Mouse (Mus musculus): ENCODE measurements at regions not wholly inside any gene's neighbourhood (a gene's known extent, or its start where the extent isn't known, plus 50 kb on each side); places are given as distances from the start of the nearest gene placed in this dataset.

DNA sequence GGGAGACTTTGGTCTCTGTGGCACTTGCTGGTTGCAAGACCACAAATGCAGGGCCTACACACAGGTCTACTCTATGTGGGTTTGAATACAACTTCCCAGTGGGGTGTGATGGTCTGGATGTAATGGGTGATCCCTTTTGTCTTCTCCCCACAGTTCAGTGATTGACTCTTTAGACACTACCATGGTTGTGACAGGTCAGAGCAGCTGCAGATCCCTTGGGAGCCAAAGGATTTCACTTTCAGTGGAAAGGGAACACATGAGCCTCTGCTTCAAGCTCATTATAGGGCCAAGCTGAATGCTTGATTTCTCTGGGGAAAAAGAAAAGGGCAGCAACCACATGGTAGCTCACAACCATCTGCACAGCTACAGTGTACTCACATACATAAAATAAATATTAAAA is 206.9 kb downstream of the Fndc1 start:
- H3K4me1 ChIP-seq (ENCODE audit: control insufficient read depth, insufficient read depth, low read length), result no peaks in the 10 kb centered on the region
- no peak overlapping the region for H3K4me3 ChIP-seq (ENCODE audit: low read depth, low read length)
- H3K9ac ChIP-seq (replicated peaks; ENCODE audit: low read depth, low read length), result no peak overlapping the region
- H3K27ac ChIP-seq (ENCODE audit: low read length), result no peak overlapping the region
- ATAC-seq (ENCODE audit: insufficient number of reproducible peaks, insufficient read depth, low FRiP score, low read depth), result no peak
- H3K9me3 ChIP-seq (ENCODE audit: control insufficient read depth, low read depth, low read length), result no peaks in the 10 kb centered on the region
- no peaks in the 10 kb centered on the region for H3K36me3 ChIP-seq (ENCODE audit: control insufficient read depth, insufficient read depth, low read length)
- H3K27me3 ChIP-seq (ENCODE audit: control insufficient read depth, insufficient read depth, low read length), result no peaks in the 10 kb centered on the region
- H3K4me2 ChIP-seq (replicated peaks; ENCODE audit: low read depth, low read length), result no peak overlapping the region

DNA sequence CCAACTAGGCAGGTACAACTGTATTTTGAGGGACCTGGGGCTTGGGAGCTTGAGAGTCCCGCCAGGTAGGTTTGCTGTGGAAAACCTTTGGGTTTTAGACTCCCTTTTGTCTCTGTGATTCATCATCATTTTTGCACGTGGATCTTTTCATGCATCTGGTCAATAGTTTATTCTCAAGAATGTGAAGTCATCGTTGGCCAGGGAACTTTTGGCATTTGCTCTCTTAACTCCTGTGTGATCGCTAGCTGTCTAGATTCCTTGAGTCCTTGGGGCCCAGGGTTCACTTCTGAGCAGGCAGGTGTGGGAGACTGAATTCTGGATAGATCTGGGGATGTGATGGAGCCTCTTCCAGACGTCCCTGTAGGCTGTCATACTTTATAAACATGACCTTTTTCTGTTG is 207.5 kb downstream of the Fndc1 start:
- Histone ChIP-seq H3K9me3 (ENCODE audit: control insufficient read depth, low read depth, low read length) (no peaks in the 10 kb centered on the region), H3K4me1 (ENCODE audit: control insufficient read depth, insufficient read depth, low read length) (no peaks in the 10 kb centered on the region), H3K4me3 (ENCODE audit: low read depth, low read length) (no peak overlapping the region), H3K27me3 (ENCODE audit: control insufficient read depth, insufficient read depth, low read length) (no peaks in the 10 kb centered on the region), H3K27ac (ENCODE audit: low read length) (no peak overlapping the region), H3K4me2 (replicated peaks; ENCODE audit: low read depth, low read length) (no peak overlapping the region), H3K9ac (replicated peaks; ENCODE audit: low read depth, low read length) (no peak overlapping the region), H3K36me3 (ENCODE audit: control insufficient read depth, insufficient read depth, low read length) (no peaks in the 10 kb centered on the region)
- ATAC-seq (ENCODE audit: insufficient number of reproducible peaks, insufficient read depth, low FRiP score, low read depth), result no peak
- 61% methylated on average over 5 of the region's 5 CpGs for WGBS

DNA sequence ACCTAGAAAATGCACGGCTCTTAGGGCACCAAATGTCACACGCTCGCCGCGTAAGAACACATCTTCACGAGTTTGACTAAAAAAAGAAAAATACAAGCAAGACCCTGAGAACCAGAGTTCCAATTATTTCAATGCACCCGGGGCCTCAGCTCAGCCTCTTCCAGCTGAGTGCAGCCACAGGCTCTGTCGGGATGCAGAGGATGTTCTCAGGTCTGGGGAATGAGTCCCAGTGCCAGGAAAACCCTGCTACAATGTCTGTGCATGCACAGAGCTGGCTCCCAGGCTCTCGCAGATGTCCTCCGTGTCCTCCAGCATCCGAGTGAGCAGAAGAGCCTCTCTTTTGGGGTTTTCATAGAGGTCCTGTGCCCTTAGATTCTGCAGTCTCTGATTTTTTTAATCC is 219.1 kb downstream of the Fndc1 start:
- no peak overlapping the region for H3K4me3 ChIP-seq (ENCODE audit: low read depth, low read length)
- no peak overlapping the region for H3K9ac ChIP-seq (replicated peaks; ENCODE audit: low read depth, low read length)
- no peaks in the 10 kb centered on the region for H3K27me3 ChIP-seq (ENCODE audit: control insufficient read depth, insufficient read depth, low read length)
- H3K27ac ChIP-seq (ENCODE audit: low read length), result no peak overlapping the region
- H3K9me3 ChIP-seq (ENCODE audit: control insufficient read depth, low read depth, low read length), result 0 out of 2 replicates have a peak, but pooled peaks cover 4% of the 10 kb centered on the region
- no peaks in the 10 kb centered on the region for H3K36me3 ChIP-seq (ENCODE audit: control insufficient read depth, insufficient read depth, low read length)
- ATAC-seq (ENCODE audit: insufficient number of reproducible peaks, insufficient read depth, low FRiP score, low read depth), result no peak
- no peak overlapping the region for H3K4me2 ChIP-seq (replicated peaks; ENCODE audit: low read depth, low read length)
- H3K4me1 ChIP-seq (ENCODE audit: control insufficient read depth, insufficient read depth, low read length), result no peaks in the 10 kb centered on the region
- 75% methylated on average over 11 of the region's 11 CpGs for WGBS

DNA sequence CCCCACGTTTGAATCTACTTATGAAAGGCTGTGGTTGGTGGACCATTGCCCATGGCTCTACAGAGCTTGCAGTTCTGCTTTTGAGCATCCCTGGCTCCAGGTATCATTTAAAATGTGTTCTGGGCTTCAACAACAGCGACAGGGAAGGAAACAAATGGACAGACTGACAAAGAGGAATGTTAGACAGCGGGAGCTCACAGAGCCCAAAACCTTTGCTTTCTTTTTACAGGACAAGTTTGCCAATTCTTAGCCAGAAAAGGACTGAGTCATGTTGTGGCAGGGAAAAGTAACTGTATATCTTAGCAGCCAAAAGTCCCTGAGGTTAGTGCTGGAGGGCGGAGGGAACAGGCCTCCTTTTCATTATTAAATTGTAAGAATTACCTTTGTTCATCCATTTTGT is 219.7 kb downstream of the Fndc1 start:
- 0 out of 2 replicates have a peak, but pooled peaks cover 4% of the 10 kb centered on the region for H3K9me3 ChIP-seq (ENCODE audit: control insufficient read depth, low read depth, low read length)
- ATAC-seq (ENCODE audit: insufficient number of reproducible peaks, insufficient read depth, low FRiP score, low read depth), result no peak
- no peaks in the 10 kb centered on the region for H3K4me1 ChIP-seq (ENCODE audit: control insufficient read depth, insufficient read depth, low read length)
- 76% methylated on average over 4 of the region's 4 CpGs for WGBS
- H3K4me3 ChIP-seq (ENCODE audit: low read depth, low read length), result no peak overlapping the region
- no peak overlapping the region for H3K9ac ChIP-seq (replicated peaks; ENCODE audit: low read depth, low read length)
- no peaks in the 10 kb centered on the region for H3K27me3 ChIP-seq (ENCODE audit: control insufficient read depth, insufficient read depth, low read length)
- H3K4me2 ChIP-seq (replicated peaks; ENCODE audit: low read depth, low read length), result no peak overlapping the region
- no peak overlapping the region for H3K27ac ChIP-seq (ENCODE audit: low read length)
- H3K36me3 ChIP-seq (ENCODE audit: control insufficient read depth, insufficient read depth, low read length), result no peaks in the 10 kb centered on the region

DNA sequence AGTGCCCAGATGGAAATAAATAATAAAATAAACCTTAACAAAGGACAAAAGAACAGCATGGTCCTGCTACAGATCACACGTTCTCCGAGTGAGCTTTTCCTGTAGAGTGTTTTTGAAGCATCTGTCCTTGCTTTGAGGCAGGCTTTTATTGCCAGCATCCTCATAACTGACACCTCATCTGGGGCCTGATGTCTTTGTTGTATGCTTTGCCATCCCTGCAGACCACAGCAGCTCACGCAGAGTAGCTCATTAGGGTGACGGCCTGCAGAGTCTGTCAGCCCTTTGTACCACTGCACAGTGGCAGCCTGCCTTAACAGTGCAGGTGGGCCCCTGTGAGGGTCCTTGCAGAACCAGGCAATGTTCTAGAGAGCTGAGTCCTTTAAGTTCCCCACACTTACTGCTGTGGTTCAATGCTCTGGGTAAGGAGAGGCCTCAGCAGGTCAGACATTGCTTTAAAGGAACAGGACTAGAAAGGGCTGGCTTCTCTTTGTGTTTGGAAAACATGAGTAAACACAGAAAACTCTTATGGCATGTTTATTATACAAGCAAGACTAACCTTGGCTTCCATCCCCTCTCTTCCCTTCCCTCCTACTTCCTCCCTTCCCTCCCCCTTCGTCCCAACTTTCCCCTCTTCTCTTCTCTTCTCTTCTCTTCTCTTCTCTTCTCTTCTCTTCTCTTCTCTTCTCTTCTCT is 219.7 kb upstream of the Unc93a2 start:
- Histone ChIP-seq H3K27ac (ENCODE audit: low read length) (no peak overlapping the region), H3K4me3 (ENCODE audit: low read depth, low read length) (no peak overlapping the region), H3K4me2 (replicated peaks; ENCODE audit: low read depth, low read length) (no peak overlapping the region), H3K4me1 (ENCODE audit: control insufficient read depth, insufficient read depth, low read length) (peaks cover 4% of the 10 kb centered on the region; the same call in 1 of the 2 replicates), H3K36me3 (ENCODE audit: control insufficient read depth, insufficient read depth, low read length) (no peaks in the 10 kb centered on the region), H3K9ac (replicated peaks; ENCODE audit: low read depth, low read length) (no peak overlapping the region), H3K9me3 (ENCODE audit: control insufficient read depth, low read depth, low read length) (0 out of 2 replicates have a peak, but pooled peaks cover 4% of the 10 kb centered on the region), H3K27me3 (ENCODE audit: control insufficient read depth, insufficient read depth, low read length) (no peaks in the 10 kb centered on the region)
- no peak for ATAC-seq (ENCODE audit: insufficient number of reproducible peaks, insufficient read depth, low FRiP score, low read depth)
- 60% methylated on average over 5 of the region's 5 CpGs for WGBS

DNA sequence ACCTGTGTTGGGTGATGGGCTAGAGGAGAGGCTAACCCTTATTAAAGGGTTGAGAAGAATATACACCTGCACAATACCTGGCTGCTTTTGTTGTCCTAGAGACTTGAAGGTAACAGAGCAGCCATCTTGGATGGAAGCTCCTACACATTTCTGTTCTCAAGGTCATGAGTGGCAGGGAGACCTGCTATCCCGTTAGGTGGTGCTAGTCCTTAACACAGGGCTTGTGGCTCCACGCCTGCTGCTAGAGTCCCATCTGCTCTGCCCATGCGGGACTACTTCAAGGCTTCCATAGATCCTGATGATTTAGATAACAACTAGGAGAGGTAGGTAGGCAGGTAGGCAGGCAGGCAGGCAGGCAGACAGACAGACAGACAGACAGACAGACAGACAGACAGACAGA is 218.8 kb upstream of the Unc93a2 start:
- no peak overlapping the region for H3K4me2 ChIP-seq (replicated peaks; ENCODE audit: low read depth, low read length)
- H3K9ac ChIP-seq (replicated peaks; ENCODE audit: low read depth, low read length), result no peak overlapping the region
- H3K9me3 ChIP-seq (ENCODE audit: control insufficient read depth, low read depth, low read length), result 0 out of 2 replicates have a peak, but pooled peaks cover 4% of the 10 kb centered on the region
- no peak overlapping the region for H3K4me3 ChIP-seq (ENCODE audit: low read depth, low read length)
- no peaks in the 10 kb centered on the region for H3K27me3 ChIP-seq (ENCODE audit: control insufficient read depth, insufficient read depth, low read length)
- no peak overlapping the region for H3K27ac ChIP-seq (ENCODE audit: low read length)
- peaks cover 4% of the 10 kb centered on the region; the same call in 1 of the 2 replicates for H3K4me1 ChIP-seq (ENCODE audit: control insufficient read depth, insufficient read depth, low read length)
- no peak for ATAC-seq (ENCODE audit: insufficient number of reproducible peaks, insufficient read depth, low FRiP score, low read depth)
- H3K36me3 ChIP-seq (ENCODE audit: control insufficient read depth, insufficient read depth, low read length), result no peaks in the 10 kb centered on the region
- 84% methylated on average over 3 of the region's 3 CpGs for WGBS

DNA sequence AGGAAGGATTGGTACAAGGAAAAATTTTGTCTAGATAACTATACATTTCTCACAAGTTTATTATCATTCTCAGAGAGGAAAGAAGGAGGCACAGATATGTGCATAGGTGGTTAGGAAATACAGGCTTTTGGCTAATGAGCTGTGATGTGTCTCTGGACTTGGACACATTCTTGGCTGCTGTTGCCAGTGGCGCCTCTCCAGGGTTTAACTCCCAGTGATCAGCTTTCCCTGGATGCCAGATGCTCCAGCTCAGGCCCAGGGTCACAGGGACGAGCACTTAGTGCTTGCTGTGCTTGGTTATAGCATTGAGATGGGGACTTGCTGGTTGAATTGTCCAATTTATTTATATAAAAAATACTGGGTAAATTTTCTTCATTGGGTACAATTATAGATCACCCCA is 215.3 kb upstream of the Unc93a2 start:
- H3K9me3 ChIP-seq (ENCODE audit: control insufficient read depth, low read depth, low read length), result 0 out of 2 replicates have a peak, but pooled peaks cover 4% of the 10 kb centered on the region
- peak; percentile 42; the same call in 1 of the 2 replicates for ATAC-seq (ENCODE audit: insufficient number of reproducible peaks, insufficient read depth, low FRiP score, low read depth)
- peaks cover 4% of the 10 kb centered on the region; the same call in 1 of the 2 replicates for H3K4me1 ChIP-seq (ENCODE audit: control insufficient read depth, insufficient read depth, low read length)
- no peaks in the 10 kb centered on the region for H3K27me3 ChIP-seq (ENCODE audit: control insufficient read depth, insufficient read depth, low read length)
- H3K4me3 ChIP-seq (ENCODE audit: low read depth, low read length), result no peak overlapping the region
- no peak overlapping the region for H3K9ac ChIP-seq (replicated peaks; ENCODE audit: low read depth, low read length)
- no peak overlapping the region for H3K27ac ChIP-seq (ENCODE audit: low read length)
- H3K4me2 ChIP-seq (replicated peaks; ENCODE audit: low read depth, low read length), result no peak overlapping the region
- no peaks in the 10 kb centered on the region for H3K36me3 ChIP-seq (ENCODE audit: control insufficient read depth, insufficient read depth, low read length)
- 36% methylated on average over 2 of the region's 2 CpGs for WGBS

DNA sequence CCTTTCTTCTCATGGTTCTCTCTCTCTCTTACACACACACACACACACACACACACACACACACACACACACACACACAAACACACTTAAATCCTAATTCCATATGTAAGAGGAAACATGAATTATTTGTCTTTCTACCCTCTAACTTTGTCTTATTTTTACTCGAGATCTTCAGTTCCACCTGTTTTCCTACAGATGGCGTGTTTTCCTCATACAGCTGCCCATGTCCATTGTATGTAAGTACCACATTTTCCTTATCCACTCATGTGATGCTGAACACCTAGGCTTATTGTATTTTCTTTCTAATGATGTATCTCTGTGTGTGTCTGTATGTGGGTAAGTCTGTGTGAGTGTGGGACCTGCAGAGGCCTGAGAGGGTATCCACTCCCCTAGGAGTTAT is 212.2 kb upstream of the Unc93a2 start:
- Histone ChIP-seq H3K4me3 (ENCODE audit: low read depth, low read length) (no peak overlapping the region), H3K4me1 (ENCODE audit: control insufficient read depth, insufficient read depth, low read length) (peaks cover 4% of the 10 kb centered on the region; the same call in 1 of the 2 replicates), H3K4me2 (replicated peaks; ENCODE audit: low read depth, low read length) (no peak overlapping the region), H3K9ac (replicated peaks; ENCODE audit: low read depth, low read length) (no peak overlapping the region), H3K27me3 (ENCODE audit: control insufficient read depth, insufficient read depth, low read length) (no peaks in the 10 kb centered on the region), H3K9me3 (ENCODE audit: control insufficient read depth, low read depth, low read length) (no peaks in the 10 kb centered on the region), H3K27ac (ENCODE audit: low read length) (no peak overlapping the region), H3K36me3 (ENCODE audit: control insufficient read depth, insufficient read depth, low read length) (no peaks in the 10 kb centered on the region)
- ATAC-seq (ENCODE audit: insufficient number of reproducible peaks, insufficient read depth, low FRiP score, low read depth), result no peak
- 44% methylated on average over 2 of the region's 2 CpGs for WGBS

DNA sequence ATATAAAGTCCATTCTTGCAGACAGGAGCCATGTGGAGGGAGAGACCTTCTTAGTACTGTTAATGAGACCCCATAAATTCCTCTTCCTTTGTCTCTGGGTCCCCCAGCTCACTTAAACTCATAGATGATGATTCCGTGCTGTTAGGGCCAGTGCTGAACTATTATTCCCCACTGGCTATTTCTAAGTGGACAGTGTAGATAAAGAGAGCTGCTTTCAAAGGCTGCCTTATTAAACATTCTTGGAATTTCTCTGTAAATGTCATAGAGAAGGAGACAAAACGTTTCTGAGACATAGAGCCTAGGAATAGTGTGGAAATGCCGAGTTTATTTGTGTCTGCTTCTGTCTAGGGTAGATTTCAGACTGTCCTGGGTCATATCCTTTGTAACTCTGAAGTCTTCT is 209.5 kb upstream of the Unc93a2 start:
- WGBS, result 47% methylated on average over 3 of the region's 3 CpGs
- no peak overlapping the region for H3K9ac ChIP-seq (replicated peaks; ENCODE audit: low read depth, low read length)
- no peaks in the 10 kb centered on the region for H3K27me3 ChIP-seq (ENCODE audit: control insufficient read depth, insufficient read depth, low read length)
- ATAC-seq (ENCODE audit: insufficient number of reproducible peaks, insufficient read depth, low FRiP score, low read depth), result no peak
- no peak overlapping the region for H3K4me2 ChIP-seq (replicated peaks; ENCODE audit: low read depth, low read length)
- no peak overlapping the region for H3K4me3 ChIP-seq (ENCODE audit: low read depth, low read length)
- no peaks in the 10 kb centered on the region for H3K36me3 ChIP-seq (ENCODE audit: control insufficient read depth, insufficient read depth, low read length)
- H3K9me3 ChIP-seq (ENCODE audit: control insufficient read depth, low read depth, low read length), result no peaks in the 10 kb centered on the region
- H3K4me1 ChIP-seq (ENCODE audit: control insufficient read depth, insufficient read depth, low read length), result no peaks in the 10 kb centered on the region
- no peak overlapping the region for H3K27ac ChIP-seq (ENCODE audit: low read length)

Data from stomach, embryonic 14.5 days (tissue).